Mouse (Mus musculus) spleen, postnatal 36 days (tissue): ENCODE measurements around the gene Defa36.
"Not testable (repeated sequence)": the region's sequence is repeated elsewhere in the genome, so short reads cannot be mapped to it uniquely, and the experiment has no call there.

Source experiments
- DNase-seq, 2 experiments: peaks; one replicate each; pipeline ENCODE4 v3.0.0; 2022; ENCODE audit warnings: low spot score in 2 of 2, mixed read lengths in 1 of 2

Defa36 gene

GRCm38 (mm10) chr8:21427111-21427510 lies at the start of gene Defa36:
Defa36 (plus strand) TSS chr8:21427411.
- not testable (repeated sequence) for DNase-seq

GRCm38 (mm10) chr8:21378215-21378614 lies 49.0 kb upstream of the Defa36 start, which contains the start of gene Defa2:
Defa2 (plus strand) TSS chr8:21378515.
- not testable (repeated sequence) for DNase-seq

GRCm38 (mm10) chr8:21391511-21391910 lies 35.7 kb upstream of the Defa36 start, which contains the start of gene Defa33:
Defa33 (plus strand) TSS chr8:21391811.
- DNase-seq, result not testable (repeated sequence)

DNA sequence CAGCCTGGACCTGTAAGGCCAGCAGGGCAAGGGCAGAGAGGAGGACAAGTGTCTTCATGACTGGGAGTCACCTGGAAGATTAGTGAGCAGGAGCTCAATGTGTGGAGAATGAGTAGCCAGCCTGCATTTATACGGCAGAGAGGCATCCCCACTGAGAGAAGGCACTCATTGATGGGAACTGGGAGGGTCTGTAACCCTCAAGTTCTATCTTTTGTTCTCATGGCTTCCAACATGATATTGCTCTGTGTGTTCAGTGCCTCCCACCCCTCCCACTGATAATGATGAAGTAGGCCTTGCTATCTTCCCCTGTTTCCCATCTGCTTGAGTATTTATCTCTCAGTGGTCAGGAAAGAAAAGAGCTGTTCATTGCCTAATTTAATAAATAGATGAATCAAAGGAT lies 29.2 kb downstream of the Defa36 start, which contains the start of gene Gm7849:
Gene Gm7849 (minus strand): TSS at position 101 of the 400 bp plus-strand sequence.
- not testable (repeated sequence) for DNase-seq
